Mouse (Mus musculus) kidney, postnatal 25 days (tissue): ENCODE results near the gene Trmt44.
A peak's percentile ranks its signal among the peaks of the same experiment; 100 is the strongest.
"Not testable (repeated sequence)": the region's sequence is repeated elsewhere in the genome, so short reads cannot be mapped to it uniquely, and the experiment has no call there.

Experiments used
- DNase-seq, 2 experiments: peaks; one replicate each; pipeline ENCODE4 v3.0.0; 2021; ENCODE audit warnings: mixed read lengths in 2 of 2

The Trmt44 gene

DNA sequence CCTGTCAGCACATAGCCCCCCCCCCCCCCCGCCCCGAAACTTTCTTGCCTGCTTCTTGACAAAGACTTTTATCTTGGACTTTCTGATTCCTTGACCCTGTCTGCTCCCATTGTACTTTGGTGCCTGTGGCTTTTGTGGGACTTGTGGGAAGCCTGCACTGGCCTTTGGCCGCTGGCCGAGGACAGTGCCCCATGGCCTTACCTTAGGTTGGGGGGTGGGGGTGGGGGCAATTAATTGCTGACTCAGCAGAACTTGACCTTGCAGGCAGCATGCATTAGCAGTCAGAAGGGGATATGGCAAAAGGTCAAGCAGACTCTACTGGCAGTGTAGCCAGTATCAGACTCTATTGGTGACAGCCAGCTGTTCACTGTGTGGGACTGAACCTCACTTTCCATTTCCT, 16.6 kb upstream of the Trmt44 start:
- peak; percentile 37 to 79 for DNase-seq

DNA sequence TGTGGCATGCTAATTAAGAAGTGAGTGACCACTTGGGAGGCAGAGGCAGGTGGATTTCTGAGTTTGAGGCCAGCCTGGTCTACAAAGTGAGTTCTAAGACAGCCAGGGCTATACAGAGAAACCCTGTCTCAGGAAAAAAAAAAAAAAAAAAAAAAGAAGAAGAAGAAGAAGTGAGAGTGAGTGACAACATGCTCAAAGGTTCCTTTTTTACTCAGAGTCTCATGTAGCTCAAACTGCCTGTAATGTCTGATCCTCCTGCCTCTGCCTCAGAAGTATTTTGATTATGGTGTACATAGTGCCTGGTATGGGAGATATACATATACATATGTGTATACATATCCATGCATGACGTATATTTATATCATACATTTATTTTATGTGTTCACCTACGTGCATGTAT, 9.4 kb upstream of the Trmt44 start:
- not testable (repeated sequence) for DNase-seq

DNA sequence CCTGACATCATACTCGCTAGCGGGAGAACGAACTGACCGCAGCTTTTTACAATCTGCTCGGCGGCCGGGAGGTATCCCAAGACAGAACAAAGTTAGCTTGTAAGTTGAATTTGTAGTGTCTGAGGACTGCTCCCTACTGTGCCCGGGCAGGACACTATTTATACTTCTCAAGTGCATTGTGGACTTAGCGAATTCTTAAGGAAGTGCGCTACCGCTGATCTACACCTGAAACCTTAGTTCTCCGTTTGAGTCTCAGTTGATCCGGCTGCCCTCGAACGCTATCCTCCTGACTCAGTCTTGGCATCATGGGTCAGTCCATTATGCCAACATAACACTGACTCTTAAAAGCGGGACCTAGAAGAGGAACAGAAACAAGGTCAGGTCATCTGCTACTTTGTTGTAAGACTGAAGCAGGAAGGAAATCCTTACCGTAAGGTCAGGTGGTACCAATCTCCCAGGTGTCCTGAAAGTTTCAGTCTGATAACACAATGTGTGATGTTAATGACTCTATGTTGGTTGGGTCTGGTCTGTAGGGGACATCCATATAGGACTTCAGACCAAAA, 8.4 kb upstream of the Trmt44 start:
- DNase-seq: no peak

DNA sequence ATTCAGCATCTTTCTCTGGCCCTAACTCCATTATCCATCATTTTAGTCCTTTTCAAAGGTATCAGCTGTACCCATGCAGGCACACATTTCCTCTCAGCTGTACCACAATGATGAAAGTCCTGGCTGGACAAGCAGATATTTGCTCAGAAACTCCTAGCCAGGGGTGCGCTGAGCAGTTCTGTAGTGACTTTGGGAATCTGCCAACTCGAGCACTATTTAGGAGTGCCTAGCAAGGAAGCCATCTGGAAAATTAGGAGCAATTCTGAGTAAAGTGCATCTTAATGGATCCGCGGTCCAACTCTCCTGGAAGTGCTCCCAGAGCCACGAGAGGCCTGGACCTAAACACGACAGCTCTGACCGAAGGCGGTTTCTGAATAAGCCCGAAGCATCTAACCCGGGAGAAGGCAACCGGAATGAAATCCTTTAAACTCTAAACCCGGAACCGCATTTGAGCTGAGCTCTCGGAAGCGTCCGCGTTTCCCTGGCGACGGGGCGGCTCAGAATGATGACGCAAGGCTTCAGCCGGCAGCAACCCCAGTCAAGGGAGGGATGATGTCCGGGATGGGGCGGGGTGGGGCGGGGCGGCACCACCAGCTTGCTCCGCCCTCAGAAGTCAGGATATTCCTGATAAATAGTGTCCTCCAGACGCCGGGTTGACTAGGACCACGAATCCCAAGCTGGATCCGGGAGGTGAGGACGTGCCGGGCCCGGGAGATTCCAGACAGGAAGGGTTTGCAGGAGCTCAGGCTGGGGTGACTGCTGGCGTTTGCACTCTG, 7.8 kb upstream of the Trmt44 start, which contains the start of gene Acox3:
TSS of gene Acox3 (plus strand) at position 596 of the 776 bp plus-strand sequence.
- peak; percentile 98 for DNase-seq

DNA sequence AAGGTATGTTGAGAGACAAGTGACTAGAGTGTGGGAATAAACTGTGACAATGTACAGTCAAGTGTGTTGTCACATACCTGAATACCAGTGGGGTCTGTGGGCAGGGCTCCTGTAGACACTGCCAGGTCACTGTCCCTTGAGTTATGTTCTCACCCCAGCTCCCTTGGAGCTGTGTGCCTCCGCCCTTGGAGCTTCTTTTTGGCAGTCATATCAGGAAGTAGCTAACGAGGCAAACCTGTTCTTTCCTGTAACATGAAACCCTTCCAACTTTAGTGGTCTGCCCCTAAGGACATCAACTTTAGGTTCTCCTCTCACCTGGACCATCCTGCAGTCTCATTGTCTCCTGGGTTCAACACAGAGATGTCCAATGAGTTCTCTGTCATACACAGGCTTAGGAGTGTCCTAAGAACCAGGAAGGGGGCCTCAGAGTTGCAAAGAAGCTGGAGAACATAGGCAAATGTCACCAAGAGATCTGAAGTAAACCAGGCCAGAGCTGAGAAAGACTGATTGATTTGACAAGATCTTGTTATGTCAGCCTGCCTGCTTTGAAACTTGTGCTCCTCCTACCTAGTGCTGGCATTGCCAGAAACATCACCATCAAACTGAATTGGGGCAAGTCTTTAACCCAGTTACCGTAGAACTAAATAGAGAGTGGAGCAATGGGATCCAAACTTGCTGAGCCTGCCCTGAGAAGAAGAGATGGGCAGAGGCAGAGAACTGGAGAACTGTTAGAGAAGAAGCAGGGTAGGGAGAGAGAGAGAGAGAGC, 5.5 kb upstream of the Trmt44 start:
- no peak for DNase-seq

DNA sequence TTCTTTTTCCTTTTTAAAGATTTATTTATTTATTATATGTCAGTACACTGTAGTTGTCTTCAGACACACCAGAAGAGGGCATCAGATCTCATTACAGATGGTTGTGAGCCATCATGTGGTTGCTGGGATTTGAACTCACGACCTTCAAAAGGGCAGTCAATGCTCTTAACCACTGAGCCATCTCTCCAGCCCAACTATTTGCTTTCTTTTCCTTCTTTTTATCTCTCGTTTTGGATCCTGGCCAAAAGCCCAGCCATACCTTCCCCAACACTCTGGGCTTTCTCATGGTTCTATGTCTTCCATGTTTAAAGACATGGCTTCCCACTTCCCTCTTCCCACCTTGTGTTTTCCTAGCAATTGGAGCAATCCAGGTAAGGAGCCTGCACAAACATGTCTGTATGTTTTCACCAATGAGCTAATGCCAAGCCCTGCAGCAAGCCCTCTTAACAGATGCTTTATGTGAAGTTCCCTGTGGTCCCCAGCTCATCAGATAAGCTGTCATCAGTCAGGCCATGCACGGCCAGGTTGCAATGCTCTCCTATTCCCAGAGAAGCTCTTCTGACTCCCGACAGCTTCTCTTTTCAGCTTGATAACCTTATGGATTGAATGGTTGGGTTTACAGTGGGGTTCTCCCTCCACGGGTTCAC, 4.5 kb upstream of the Trmt44 start:
- no peak for DNase-seq

DNA sequence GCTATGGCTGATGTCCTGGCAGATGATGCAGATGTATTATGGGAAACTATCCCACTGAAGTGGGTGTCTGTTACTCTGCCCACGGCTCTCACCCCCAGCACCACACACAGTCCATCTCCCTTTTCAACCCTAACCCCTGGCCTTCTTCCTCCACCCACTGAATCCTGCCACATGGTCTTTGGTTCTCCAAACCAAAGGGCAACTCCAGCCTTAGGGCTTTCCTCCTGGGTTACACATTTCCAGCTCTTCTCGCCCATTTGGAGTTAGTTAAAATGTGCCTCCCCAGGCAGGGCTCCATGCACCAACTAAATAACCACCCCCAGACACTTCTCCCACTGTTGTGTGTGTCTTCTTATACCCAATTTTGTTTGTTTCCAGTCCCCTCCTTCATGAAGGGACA, 3.5 kb upstream of the Trmt44 start:
- DNase-seq: peak in 1 of 2 experiments; percentile 23

DNA sequence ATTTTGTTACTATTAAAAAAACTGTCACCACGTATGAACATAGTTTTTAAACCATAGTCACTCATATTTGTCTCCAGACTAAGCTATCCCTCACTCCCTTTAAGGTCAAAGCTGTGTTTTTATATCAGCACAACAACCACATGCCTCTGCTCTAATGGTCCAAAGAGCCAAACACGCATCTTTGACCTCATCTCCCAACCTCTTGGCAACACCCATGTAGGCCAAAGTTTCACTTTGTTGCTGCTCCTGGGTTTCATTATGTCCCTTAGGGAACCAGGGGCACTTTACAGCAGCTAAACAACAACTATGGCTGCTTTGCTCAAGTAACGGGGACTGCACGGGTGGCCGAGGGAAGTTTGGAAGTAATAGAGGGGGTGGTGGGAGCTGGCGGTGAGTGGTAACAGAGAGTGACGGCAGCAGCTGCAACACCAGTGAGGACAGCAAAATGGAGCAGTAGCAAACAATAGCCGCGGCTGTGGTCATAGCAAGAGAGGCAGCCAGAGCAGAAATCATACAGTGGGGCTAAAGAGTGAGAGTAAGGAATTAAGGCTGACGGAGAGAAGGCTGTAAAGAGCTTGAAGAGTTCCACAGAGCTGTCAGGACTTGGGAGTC, 1.6 kb upstream of the Trmt44 start:
- no peak for DNase-seq

DNA sequence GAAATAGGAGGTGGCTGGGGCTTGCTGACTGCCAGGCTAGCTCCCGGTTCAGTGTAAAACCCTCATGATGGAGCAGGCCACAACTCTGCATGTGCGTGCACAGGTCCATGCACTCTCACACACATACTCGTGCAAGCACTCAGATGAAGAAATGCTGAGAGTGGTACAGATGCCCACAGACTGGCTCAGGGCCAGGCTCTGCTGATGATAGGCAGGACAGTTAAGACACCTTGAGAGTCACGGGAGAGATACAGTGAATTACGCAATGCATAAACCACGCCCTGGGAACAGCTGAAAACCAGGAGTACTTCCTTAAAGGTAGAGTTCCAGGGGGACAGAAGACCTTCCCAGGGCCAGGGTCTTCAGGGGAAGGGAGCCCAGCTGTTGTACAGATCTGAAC, 3.3 kb downstream of the Trmt44 start:
- DNase-seq: no peak

DNA sequence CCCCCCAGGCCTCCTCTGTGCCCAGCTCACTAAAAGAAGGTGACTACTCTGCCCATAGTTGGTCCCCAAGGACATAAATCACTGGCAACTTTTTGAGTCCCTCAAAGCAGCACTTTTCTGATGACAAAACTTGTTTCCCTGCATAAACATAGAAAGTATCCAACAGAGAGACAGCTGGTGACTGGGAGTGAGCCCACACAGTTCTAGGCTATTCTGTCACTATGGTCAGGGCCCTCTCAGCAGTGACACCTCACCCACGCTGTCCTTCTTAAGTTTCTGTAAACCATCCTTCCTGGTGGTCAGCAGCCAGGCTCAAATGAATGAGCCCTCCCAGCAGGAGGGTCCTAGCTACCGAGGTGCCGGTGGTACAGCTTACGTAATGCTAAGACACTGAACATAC, 8.2 kb downstream of the Trmt44 start:
- no peak for DNase-seq

DNA sequence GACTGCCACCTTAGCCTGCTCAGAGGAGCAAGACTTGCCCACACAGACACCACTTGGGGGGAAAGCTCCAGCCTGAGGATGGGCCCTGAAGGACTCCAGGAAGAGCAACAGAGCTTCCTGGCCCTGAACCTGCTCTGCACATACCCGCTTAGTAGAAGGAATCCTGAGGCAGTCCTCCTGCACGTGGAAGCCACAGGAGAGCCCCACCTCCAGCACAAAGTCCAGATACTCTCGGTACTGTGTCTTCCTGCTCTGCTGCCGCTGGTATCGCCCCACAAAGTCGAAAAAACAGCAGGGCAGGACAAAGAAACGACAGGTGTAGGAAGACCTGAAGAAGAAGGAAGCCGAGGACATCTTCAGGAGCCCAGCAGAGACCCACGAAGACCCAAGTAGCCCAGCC, 9.7 kb downstream of the Trmt44 start:
- DNase-seq: peak; percentile 61 to 81

DNA sequence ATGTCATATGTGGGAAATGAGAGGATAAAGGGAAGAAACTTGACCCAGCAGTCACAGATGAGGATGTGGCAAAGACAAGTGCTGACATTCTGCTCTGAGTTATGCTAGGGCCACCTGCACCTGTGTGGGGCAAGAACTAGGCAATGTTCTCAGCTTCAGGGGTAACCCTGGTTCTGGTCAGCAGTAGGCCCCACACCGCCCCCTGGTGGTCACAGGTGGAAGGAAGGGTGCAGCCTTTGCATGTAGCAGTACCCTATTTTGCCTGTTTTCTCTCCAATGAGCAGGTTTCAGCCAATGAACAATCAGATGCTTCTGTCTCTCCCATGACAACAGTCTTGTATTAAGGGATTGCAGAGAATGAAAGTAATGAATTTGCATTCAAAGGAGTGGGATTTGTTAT, 11.4 kb downstream of the Trmt44 start:
- DNase-seq: peak; percentile 81 to 86

DNA sequence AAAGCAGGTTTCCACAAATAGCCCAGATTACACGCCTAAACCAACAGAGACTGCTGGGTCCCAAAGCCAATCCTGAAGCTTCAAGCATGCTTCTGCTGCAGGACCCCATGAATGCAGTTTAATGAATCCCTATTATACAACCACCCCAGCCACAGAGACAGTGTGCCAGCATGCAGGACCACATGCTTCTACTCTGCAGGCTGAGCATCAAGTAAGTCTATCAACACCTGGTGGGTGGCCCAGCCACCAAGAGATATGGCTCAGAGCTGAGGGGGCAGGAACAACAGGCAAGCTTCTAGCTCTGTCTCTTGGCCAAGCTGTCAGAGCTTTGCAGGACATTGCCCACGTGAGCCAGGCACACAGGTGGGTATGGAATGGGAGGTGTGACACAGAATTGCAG, 12.3 kb downstream of the Trmt44 start:
- no peak for DNase-seq

DNA sequence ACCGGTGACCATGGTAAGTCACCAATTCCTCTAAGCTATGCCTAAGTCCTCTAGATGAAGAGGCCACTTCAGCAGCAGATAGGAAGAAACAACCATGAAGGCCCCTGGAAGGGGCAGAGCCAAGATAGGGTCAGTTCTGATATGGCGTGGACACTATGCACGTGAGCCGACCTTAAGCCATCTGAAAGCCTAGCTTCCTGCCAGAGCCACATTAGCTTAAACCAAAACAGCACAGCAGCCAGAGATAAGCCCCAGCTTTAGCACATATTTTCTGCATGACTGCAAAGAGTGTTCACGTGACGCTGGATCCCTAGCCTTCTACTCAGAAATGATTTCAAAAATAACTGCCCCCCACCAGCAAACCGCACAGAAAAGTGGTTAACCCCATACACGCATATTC, 15.4 kb downstream of the Trmt44 start:
- DNase-seq: no peak

DNA sequence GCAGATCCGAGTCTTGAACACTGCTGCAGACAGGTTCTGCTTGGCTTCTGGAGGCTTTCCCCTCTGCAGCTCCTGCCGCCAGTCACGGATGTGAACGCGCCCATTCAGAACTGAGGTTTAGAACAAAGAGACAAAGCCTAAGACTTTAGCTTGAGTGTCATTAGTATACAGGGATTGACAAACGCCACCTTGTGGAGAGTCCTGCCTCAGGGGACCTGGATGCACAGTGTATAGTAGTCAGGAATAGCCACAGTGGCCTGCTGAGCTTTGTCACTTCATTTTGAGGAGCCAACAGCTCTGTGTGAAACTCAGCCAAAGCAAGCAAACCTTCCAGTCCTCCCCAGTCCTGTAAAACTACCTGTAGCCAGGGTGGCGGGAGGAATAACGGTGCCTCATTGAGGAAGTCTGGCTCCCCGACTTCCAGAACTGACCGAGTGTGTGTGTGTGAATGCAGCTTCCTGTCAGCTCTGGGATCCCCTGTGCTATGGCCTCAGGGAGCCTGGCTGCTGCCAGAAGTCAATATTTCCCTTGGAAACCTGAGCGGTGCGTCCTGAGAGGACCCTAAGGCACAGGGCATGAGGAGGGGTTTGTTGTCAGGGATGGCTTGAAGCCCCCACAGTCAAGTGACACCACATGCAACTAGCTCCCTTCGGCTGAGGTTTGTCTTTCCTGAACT, 16.8 kb downstream of the Trmt44 start:
- peak in 1 of 2 experiments; percentile 33 for DNase-seq

DNA sequence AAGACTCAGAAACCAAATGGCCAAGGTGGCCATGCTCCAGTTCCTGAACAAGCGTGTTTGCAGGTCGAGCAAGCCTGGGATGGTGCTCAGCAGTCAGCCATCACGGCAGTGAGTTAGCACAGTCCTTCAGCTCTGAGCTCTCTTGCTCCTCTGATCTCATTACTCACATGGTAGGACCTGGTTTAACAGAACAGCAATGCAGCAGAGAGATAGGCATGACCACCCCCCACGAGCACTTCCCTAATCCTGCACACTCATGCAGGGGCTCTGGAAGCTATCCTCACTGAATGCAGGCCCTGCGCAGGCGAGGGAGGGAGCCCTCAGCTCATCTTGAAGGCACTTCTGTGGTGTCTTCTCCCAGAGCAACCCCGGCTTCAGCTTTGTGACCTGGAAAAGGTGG, 18.5 kb downstream of the Trmt44 start:
- peak in 1 of 2 experiments; percentile 22 for DNase-seq

DNA sequence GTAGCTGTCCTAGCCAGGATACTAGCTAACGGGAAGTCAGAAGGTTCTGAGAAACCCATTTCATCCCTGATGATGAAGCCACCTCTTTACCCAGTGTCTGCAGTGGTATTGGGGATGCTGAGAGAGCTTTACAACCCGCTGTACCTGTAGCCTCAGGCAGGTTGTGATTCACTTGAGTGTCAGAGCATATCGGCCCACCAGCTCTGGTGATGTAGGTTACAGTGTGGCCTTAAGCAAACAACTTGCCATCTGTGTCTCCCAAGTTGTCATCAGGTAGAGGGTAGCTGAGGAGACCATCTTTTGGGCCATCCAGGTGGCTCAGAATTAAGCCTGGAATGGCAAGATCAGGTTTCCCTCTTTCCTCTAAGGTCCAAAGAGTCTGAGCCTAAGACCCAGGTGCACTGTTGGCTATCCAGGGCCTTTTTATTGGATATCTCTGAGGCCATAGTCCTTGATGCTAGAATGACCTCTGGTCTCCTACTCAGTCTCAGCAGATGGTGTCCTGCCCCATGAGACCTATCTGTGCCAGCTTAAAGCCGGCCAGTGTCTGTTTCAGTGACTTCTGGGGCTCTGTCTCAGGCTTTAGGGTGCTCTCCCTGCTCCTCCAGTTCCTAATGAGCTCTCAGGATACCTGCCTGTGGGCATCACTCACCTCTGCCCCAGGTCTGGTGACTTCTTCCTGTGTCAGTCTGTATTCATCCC, 21.9 kb downstream of the Trmt44 start:
- no peak for DNase-seq

DNA sequence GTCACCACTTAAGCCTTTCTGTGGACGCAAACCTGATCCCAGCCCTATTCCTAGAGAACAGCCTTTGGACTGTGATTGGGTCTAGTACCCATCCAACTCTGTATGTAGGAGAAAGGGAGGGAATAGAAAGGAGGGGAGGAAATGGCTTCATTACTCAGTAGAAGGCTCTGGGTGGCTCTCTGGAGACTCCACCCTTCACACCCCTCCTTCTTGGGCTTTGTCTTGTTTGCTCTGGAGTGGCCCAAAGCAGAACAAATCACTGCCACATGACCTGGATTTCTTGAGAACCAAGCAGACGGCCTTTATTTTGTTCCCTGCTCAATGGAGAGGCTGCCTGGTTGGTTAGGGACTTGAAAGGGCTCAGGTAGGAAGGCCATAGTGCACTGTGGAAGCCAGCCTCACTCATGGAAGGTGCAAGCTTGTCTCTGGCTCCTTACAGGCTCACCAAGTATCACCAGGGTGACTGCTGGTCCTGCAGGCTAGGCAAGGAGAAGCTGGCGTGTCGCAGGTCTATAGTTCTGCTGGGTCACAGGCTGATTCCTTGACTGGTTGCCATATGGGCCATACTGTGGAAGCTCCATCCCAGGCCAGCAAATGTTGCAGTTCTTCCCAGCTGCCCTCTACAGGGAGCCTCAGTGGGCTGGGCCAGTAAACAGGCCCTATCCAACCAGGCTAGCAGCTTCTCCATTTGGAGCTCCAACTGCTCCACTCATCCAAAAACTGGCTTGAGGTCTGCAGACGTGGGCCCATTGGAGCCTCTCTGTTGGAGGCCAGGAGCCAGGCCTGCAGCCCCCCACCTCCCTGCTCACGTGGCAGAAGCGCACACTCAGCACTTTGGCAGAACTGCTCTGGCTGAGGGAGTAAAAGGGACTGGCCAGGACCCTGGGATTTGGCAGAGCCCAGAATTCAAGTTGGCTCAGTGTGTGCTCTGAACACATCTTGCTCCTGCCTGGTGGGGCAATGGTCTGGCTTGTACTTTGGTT, 22.7 kb downstream of the Trmt44 start:
- DNase-seq: peak in 1 of 2 experiments; percentile 31

DNA sequence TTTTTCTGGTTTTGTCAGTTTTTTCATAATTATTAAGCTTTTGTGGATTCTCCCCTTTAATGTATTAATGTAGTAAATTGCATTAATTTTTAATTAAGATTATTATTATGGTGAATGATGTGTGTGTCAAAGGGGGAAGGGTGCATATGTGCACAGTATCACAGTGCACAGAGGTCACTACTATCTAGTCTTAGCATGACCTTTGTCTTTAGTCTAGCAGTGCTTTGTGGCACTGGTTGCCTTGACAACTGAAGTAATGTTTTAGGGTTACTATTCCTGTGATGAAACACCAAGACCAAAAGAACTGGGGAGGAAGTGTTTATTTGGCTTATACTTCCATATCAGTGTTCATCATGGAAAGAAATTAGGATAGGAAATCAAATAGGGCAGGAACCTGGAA, 28.7 kb downstream of the Trmt44 start:
- no peak for DNase-seq

DNA sequence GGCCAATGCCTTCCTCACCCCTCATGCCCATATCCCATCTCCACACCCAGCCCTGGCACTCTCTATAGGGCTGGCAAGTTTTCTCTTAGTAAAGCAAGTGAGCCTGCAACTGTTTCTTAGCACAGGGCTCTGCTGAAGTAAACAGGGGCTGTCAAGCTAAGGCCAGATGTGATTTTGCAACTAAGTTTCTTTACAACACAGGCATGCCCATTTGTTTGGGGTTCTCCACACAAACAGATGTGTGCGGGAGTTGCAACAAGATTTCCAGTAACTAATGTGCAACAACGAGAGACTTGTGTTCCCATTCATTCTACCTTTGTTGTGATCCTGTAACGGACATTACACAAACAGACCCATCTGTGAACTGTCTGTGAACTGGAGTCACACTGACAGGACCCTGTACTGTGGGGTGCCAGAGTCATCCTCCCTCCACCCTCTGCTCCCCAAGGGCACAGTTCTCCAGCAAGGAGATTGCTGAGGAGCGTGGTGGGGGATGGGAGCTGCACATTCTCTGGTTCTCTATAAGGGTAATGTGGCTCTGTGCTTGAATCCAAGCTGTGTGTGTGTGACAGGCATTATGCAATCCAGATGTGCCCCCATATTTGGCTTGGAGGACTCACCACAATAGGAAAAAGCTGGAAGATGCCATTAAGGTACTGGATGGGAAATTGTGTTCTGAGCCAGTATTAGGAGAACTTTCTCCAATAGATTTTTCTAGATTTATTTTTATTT, 33.6 kb downstream of the Trmt44 start:
- no peak for DNase-seq
